Mouse (Mus musculus): ENCODE results near the gene Arl6ip1. TPM values are rescaled to one million over a fixed set of nuclear protein-coding genes. Genes with fewer than 3 reads are reported as not detected.

Arl6ip1 gene
- total and polyA plus RNA-seq, 3 experiments: 89.7 to 199 (median 188) TPM

DNA sequence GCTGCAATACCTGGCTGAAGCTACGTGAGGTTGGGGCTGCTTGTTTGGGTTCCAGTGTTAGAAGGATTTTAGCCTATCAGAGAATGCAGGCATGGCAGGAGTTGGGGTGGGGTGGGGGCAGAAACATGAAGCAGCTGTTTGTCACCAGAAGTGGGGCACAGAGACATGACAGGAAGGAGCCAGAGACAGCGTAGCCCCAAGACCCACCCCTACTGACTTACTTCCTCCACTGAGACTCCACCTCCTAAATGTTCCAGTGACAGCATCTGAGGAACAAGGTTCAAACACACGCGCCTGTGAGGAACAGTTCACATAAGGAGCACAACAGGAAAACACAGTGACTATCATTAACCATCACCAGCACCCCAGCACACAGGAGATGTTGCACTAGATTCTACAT, 49.5 kb downstream of the Arl6ip1 start:
- Histone ChIP-seq H3K4me3 (ENCODE audit: control insufficient read depth in 1 of 2, insufficient read depth in 1 of 2, low read depth in 2 of 2, low read length in 2 of 2) (no peak overlapping the region), H3K36me3 (ENCODE audit: control insufficient read depth in 1 of 2, insufficient read depth in 2 of 2, low read length in 2 of 2) (no peaks in the 10 kb centered on the region), H3K79me2 (ENCODE audit: control insufficient read depth, insufficient read depth, low read length, poor library complexity) (no peaks in the 10 kb centered on the region), H3K4me1 (ENCODE audit: control insufficient read depth in 1 of 2, insufficient read depth in 2 of 2, low read length in 2 of 2) (no peaks in the 10 kb centered on the region), H3K9ac (ENCODE audit: control insufficient read depth, low read depth, low read length, poor library complexity, severe bottlenecking) (no peak overlapping the region), H3K27me3 (ENCODE audit: control insufficient read depth in 1 of 2, insufficient read depth in 2 of 2, low read length in 2 of 2) (no peaks in the 10 kb centered on the region), H3K27ac (ENCODE audit: control insufficient read depth, low read depth, low read length) (no peak overlapping the region), H3K9me3 (replicated peaks; ENCODE audit: insufficient read depth, low read length) (no peaks in the 10 kb centered on the region)
- TF ChIP-seq MXI1 (IDR thresholded peaks at IDR 0.05; ENCODE audit: low read depth, low read length) (no peak), E2F4 (IDR thresholded peaks at IDR 0.05; ENCODE audit: borderline replicate concordance, low read depth, low read length) (no peak), NELFE (IDR thresholded peaks at IDR 0.05; ENCODE audit: low read depth, low read length) (no peak), RCOR1 (IDR thresholded peaks at IDR 0.05; ENCODE audit: low read depth, low read length) (no peak), JUND (IDR thresholded peaks at IDR 0.05; ENCODE audit: low read depth, low read length) (no peak), ETS1 (IDR thresholded peaks at IDR 0.05; ENCODE audit: low read depth, low read length) (no peak), CTCF (IDR thresholded peaks at IDR 0.05 in 2 of 3, conservative IDR thresholded peaks at IDR 0.05 in 1 of 3; ENCODE audit: control insufficient read depth in 1 of 3, insufficient read depth in 1 of 3, low read depth in 2 of 3, low read length in 3 of 3, poor library complexity in 1 of 3, severe bottlenecking in 1 of 3) (no peak), TCF12 (IDR thresholded peaks at IDR 0.05; ENCODE audit: low read depth, low read length) (no peak), ZC3H11A (IDR thresholded peaks at IDR 0.05; ENCODE audit: low read depth, low read length) (no peak), EP300 (IDR thresholded peaks at IDR 0.05; ENCODE audit: low read depth in 1 of 2, low read length in 2 of 2) (no peak), CHD1 (IDR thresholded peaks at IDR 0.05; ENCODE audit: low read depth, low read length) (no peak), ZKSCAN1 (IDR thresholded peaks at IDR 0.05; ENCODE audit: low read depth, low read length) (no peak), ZNF384 (IDR thresholded peaks at IDR 0.05; ENCODE audit: low read depth, low read length) (no peak), GABPA (IDR thresholded peaks at IDR 0.05; ENCODE audit: low read depth, low read length) (no peak), POLR2AphosphoS2 (IDR thresholded peaks at IDR 0.05; ENCODE audit: low read length) (no peak), POLR2AphosphoS5 (IDR thresholded peaks at IDR 0.05; ENCODE audit: borderline replicate concordance, low read depth, low read length) (no peak), POLR2A (IDR thresholded peaks at IDR 0.05; ENCODE audit: control insufficient read depth in 1 of 2, insufficient read depth in 1 of 2, low read depth in 1 of 2, low read length in 2 of 2, poor library complexity in 1 of 2) (no peak), MYB (IDR thresholded peaks at IDR 0.05; ENCODE audit: low read depth, low read length) (no peak)
- no peak for DNase-seq (ENCODE audit: low read depth, low spot score)

DNA sequence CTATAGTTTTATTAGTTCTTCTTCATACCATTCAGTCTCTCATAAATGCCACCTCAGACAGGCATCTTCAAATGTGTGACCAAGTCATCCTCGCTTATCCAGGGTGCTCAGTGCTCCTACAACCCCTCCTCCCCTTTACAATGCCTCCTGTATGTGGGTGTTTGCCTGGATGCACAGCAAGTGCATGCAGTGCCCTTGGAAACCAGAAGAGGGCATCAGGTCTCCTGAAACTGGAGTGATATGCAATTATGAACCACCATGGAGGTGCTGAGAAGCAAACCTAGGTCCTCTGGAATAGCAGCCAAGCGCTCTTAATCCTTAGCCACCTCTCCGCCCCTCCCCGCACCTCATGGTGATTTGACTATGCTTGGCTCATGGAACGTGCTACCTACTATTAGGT, 50.4 kb downstream of the Arl6ip1 start:
- no peaks in the 10 kb centered on the region for H3K27me3 ChIP-seq (ENCODE audit: control insufficient read depth in 1 of 2, insufficient read depth in 2 of 2, low read length in 2 of 2)
- no peak overlapping the region for H3K4me3 ChIP-seq (ENCODE audit: control insufficient read depth in 1 of 2, insufficient read depth in 1 of 2, low read depth in 2 of 2, low read length in 2 of 2)
- no peaks in the 10 kb centered on the region for H3K4me1 ChIP-seq (ENCODE audit: control insufficient read depth in 1 of 2, insufficient read depth in 2 of 2, low read length in 2 of 2)
- no peak overlapping the region for H3K9ac ChIP-seq (ENCODE audit: control insufficient read depth, low read depth, low read length, poor library complexity, severe bottlenecking)
- TF ChIP-seq CTCF (IDR thresholded peaks at IDR 0.05 in 2 of 3, conservative IDR thresholded peaks at IDR 0.05 in 1 of 3; ENCODE audit: control insufficient read depth in 1 of 3, insufficient read depth in 1 of 3, low read depth in 2 of 3, low read length in 3 of 3, poor library complexity in 1 of 3, severe bottlenecking in 1 of 3) (peak; percentile 21 to 48 (median 44); a peak in 5 of 6 replicates), ZC3H11A (IDR thresholded peaks at IDR 0.05; ENCODE audit: low read depth, low read length) (peak; percentile 22; the same call in 1 of the 2 replicates), RAD21 (IDR thresholded peaks at IDR 0.05; ENCODE audit: low read depth, low read length) (peak; percentile 24), SMC3 (IDR thresholded peaks at IDR 0.05; ENCODE audit: low read depth, low read length) (peak; percentile 51), MYB (IDR thresholded peaks at IDR 0.05; ENCODE audit: low read depth, low read length) (no peak), TBP (IDR thresholded peaks at IDR 0.05; ENCODE audit: low read depth, low read length) (no peak), MYC (IDR thresholded peaks at IDR 0.05; ENCODE audit: low read depth, low read length) (no peak), MAFK (IDR thresholded peaks at IDR 0.05; ENCODE audit: borderline replicate concordance, low read depth, low read length) (no peak), BHLHE40 (IDR thresholded peaks at IDR 0.05; ENCODE audit: borderline replicate concordance, low read depth, low read length) (no peak), MXI1 (IDR thresholded peaks at IDR 0.05; ENCODE audit: low read depth, low read length) (no peak), POLR2AphosphoS2 (IDR thresholded peaks at IDR 0.05; ENCODE audit: low read length) (no peak)
- no peaks in the 10 kb centered on the region for H3K9me3 ChIP-seq (replicated peaks; ENCODE audit: insufficient read depth, low read length)
- DNase-seq (ENCODE audit: low read depth, low spot score): peak; percentile 38
- no peak overlapping the region for H3K27ac ChIP-seq (ENCODE audit: control insufficient read depth, low read depth, low read length)
- no peaks in the 10 kb centered on the region for H3K79me2 ChIP-seq (ENCODE audit: control insufficient read depth, insufficient read depth, low read length, poor library complexity)
- H3K36me3 ChIP-seq (ENCODE audit: control insufficient read depth in 1 of 2, insufficient read depth in 2 of 2, low read length in 2 of 2): no peaks in the 10 kb centered on the region
